Mouse (Mus musculus) CD4-positive naive resting alpha-beta T cell, adult 76 days (primary cell): ENCODE results near the gene Slc7a4. TPM values are rescaled to one million over a fixed set of nuclear protein-coding genes. Genes with fewer than 3 reads are reported as not detected.

Experiments
- total RNA-seq: library from RNA; stranded (reverse); gene quantifications from one replicate; pipeline ENCODE4 v1.2.4, GENCODE M21; 2023

The Slc7a4 gene
- not detected for total RNA-seq

GRCm38 (mm10) chr16:17583064-17583463 is at the start of gene Slc7a4:
TSS of gene Slc7a4 (minus strand) at chr16:17583214.

GRCm38 (mm10) chr16:17619198-17620105 is 36.4 kb upstream of the Slc7a4 start, which contains the start of gene Smpd4:
TSS of gene Smpd4 (plus strand) at chr16:17619354.

GRCm38 (mm10) chr16:17561751-17562208 is 21.2 kb downstream of the Slc7a4 start, which contains the start of gene P2rx6:
TSS of gene P2rx6 (plus strand) at chr16:17561885.

DNA sequence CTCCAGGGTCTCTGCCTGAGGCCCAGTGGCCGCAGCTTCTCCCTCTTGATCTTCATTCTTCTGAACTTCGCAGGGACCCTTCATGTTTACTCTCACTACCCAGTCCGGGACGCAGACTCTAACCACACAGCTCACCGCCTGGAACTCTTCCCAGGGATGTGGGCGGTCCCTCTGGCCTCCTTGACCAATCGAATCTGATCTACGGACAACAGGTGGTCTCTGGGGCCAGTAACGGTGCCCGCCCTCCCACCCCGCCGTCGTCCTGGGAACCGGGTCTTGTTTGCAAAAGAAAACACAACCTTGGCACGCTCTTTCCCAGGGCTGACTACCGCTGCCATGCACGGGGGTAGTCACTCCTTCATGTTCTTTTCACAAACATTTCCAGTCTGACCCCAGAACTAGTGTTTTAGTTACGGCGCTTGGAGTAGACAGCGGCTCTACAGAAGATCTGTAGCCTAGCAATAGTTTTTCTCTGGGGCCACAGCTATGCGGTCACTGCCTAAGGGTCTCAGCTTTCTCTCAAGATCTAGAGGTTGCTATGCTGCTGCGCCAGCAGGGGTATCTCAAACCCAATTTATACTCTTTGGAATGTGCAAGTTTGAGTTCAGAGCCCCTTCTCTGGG is 21.8 kb downstream of the Slc7a4 start, which contains the start of gene Lrrc74b:
Gene Lrrc74b, minus strand, starts transcription at position 120 of the 623 bp plus-strand sequence.

GRCm38 (mm10) chr16:17530640-17531288 is 52.2 kb downstream of the Slc7a4 start, which contains the start of gene Thap7:
TSS of gene Thap7 (minus strand) at chr16:17531136.

Other genes with a start within 250 kb of the Slc7a4 start
- gene Snap29, start 177.2 kb downstream of the Slc7a4 start, total RNA-seq = 23.6 TPM
- gene Pi4ka, start 176.9 kb downstream of the Slc7a4 start, total RNA-seq = 124 TPM
- 43.4 TPM for gene Crkl, start 131.2 kb downstream of the Slc7a4 start, total RNA-seq
- not detected for gene Aifm3, start 93.6 kb downstream of the Slc7a4 start, total RNA-seq
- gene Lztr1, start 74.5 kb downstream of the Slc7a4 start, total RNA-seq = 36.8 TPM
- 38.0 TPM for gene Thap7, start 52.1 kb downstream of the Slc7a4 start, total RNA-seq
- gene Lrrc74b, start 22.0 kb downstream of the Slc7a4 start, total RNA-seq = 0.32 TPM
- not detected for gene P2rx6, start 21.3 kb downstream of the Slc7a4 start, total RNA-seq
- 54.0 TPM for gene Smpd4, start 36.1 kb upstream of the Slc7a4 start, total RNA-seq
- gene Ccdc74a, start 63.3 kb upstream of the Slc7a4 start, total RNA-seq = not detected
- gene Med15, start 149.7 kb upstream of the Slc7a4 start, total RNA-seq = 147 TPM
- 11.3 TPM for gene Klhl22, start 176.4 kb upstream of the Slc7a4 start, total RNA-seq
- not detected for gene Scarf2, start 214.1 kb upstream of the Slc7a4 start, total RNA-seq
- not detected for gene B830017H08Rik, start 249.9 kb upstream of the Slc7a4 start, total RNA-seq